Mouse (Mus musculus): ENCODE results near the gene Trim66. TPM values are rescaled to one million over a fixed set of nuclear protein-coding genes. Genes with fewer than 3 reads are reported as not detected.
A peak's percentile ranks its signal among the peaks of the same experiment; 100 is the strongest.

Gene Trim66
- polyA plus RNA-seq, 1 experiment from 2014 or later = 0.03 TPM

GRCm38 (mm10) chr7:109532691-109533090, 24.8 kb upstream of the Trim66 start:
- H3K27ac ChIP-seq = no peak overlapping the region
- H3K9me3 ChIP-seq = no peaks in the 10 kb centered on the region
- peaks cover 4% of the 10 kb centered on the region; the same call in 1 of the 2 replicates for H3K4me1 ChIP-seq
- H3K36me3 ChIP-seq = peaks cover 52% of the 10 kb centered on the region
- H3K4me2 ChIP-seq = no peak overlapping the region
- H3K9ac ChIP-seq = no peak overlapping the region
- WGBS = 61% methylated on average over 3 of the region's 3 CpGs
- ATAC-seq (ENCODE audit: insufficient read depth, low FRiP score, low read depth) = no peak
- no peaks in the 10 kb centered on the region for H3K27me3 ChIP-seq (replicated peaks)
- no peak overlapping the region for H3K4me3 ChIP-seq (replicated peaks)

- 70% methylated on average over 5 of the region's 5 CpGs for WGBS
- Histone ChIP-seq H3K4me1 (no peaks in the 10 kb centered on the region), H3K4me2 (no peak overlapping the region), H3K27me3 (replicated peaks) (no peaks in the 10 kb centered on the region), H3K9ac (no peak overlapping the region), H3K9me3 (no peaks in the 10 kb centered on the region), H3K36me3 (peaks cover 57% of the 10 kb centered on the region), H3K27ac (0 out of 2 replicates have a peak overlapping the region, but pooled peaks have one; percentile 7), H3K4me3 (replicated peaks) (no peak overlapping the region)
- ATAC-seq (ENCODE audit: insufficient read depth, low FRiP score, low read depth) = no peak
Observed at GRCm38 (mm10) chr7:109531501-109531900, 23.6 kb upstream of the Trim66 start.

- Histone ChIP-seq H3K9me3 (no peaks in the 10 kb centered on the region), H3K36me3 (peaks cover 64% of the 10 kb centered on the region), H3K9ac (no peak overlapping the region), H3K4me1 (no peaks in the 10 kb centered on the region), H3K27ac (no peak overlapping the region), H3K27me3 (replicated peaks) (no peaks in the 10 kb centered on the region), H3K4me2 (no peak overlapping the region), H3K4me3 (replicated peaks) (no peak overlapping the region)
- ATAC-seq (ENCODE audit: insufficient read depth, low FRiP score, low read depth) = no peak
- 76% methylated on average over 2 of the region's 2 CpGs for WGBS
Observed at GRCm38 (mm10) chr7:109529741-109530140, 21.8 kb upstream of the Trim66 start.

- H3K9me3 ChIP-seq = no peaks in the 10 kb centered on the region
- 15% methylated on average over 3 of the region's 3 CpGs for whole genome bisulfite sequencing
- H3K36me3 ChIP-seq = peaks cover 67% of the 10 kb centered on the region
- no peaks in the 10 kb centered on the region for H3K4me1 ChIP-seq
- H3K4me2 ChIP-seq = no peak overlapping the region
- H3K9ac ChIP-seq = no peak overlapping the region
- no peaks in the 10 kb centered on the region for H3K27me3 ChIP-seq (replicated peaks)
- H3K27ac ChIP-seq = no peak overlapping the region
- no peak for ATAC-seq (ENCODE audit: insufficient read depth, low FRiP score, low read depth)
- H3K4me3 ChIP-seq (replicated peaks) = no peak overlapping the region
Observed at GRCm38 (mm10) chr7:109528356-109528755, 20.4 kb upstream of the Trim66 start.

- no peak overlapping the region for H3K9ac ChIP-seq
- H3K27me3 ChIP-seq (replicated peaks) = no peaks in the 10 kb centered on the region
- no peak overlapping the region for H3K4me3 ChIP-seq (replicated peaks)
- ATAC-seq (ENCODE audit: insufficient read depth, low FRiP score, low read depth) = no peak
- peaks cover 65% of the 10 kb centered on the region for H3K36me3 ChIP-seq
- WGBS = 76% methylated on average over 3 of the region's 3 CpGs
- H3K9me3 ChIP-seq = no peaks in the 10 kb centered on the region
- H3K27ac ChIP-seq = no peak overlapping the region
- H3K4me2 ChIP-seq = no peak overlapping the region
- 0 out of 2 replicates have a peak, but pooled peaks cover 3% of the 10 kb centered on the region for H3K4me1 ChIP-seq
Observed at GRCm38 (mm10) chr7:109527536-109527935, 19.6 kb upstream of the Trim66 start.

GRCm38 (mm10) chr7:109525740-109526663, 18.1 kb upstream of the Trim66 start:
- H3K4me1 ChIP-seq = peaks cover 6% of the 10 kb centered on the region; the same call in 1 of the 2 replicates
- H3K9ac ChIP-seq = no peak overlapping the region
- no peak for ATAC-seq (ENCODE audit: insufficient read depth, low FRiP score, low read depth)
- H3K27me3 ChIP-seq (replicated peaks) = no peaks in the 10 kb centered on the region
- H3K4me3 ChIP-seq (replicated peaks) = no peak overlapping the region
- peaks cover 65% of the 10 kb centered on the region for H3K36me3 ChIP-seq
- 68% methylated on average over 16 of the region's 16 CpGs for WGBS
- H3K27ac ChIP-seq = 0 out of 2 replicates have a peak overlapping the region, but pooled peaks have one; percentile 0
- no peaks in the 10 kb centered on the region for H3K9me3 ChIP-seq
- H3K4me2 ChIP-seq = no peak overlapping the region

GRCm38 (mm10) chr7:109524763-109525162, 16.8 kb upstream of the Trim66 start:
- H3K4me3 ChIP-seq (replicated peaks) = no peak overlapping the region
- 72% methylated on average over 3 of the region's 3 CpGs for WGBS
- no peak overlapping the region for H3K9ac ChIP-seq
- H3K36me3 ChIP-seq = peaks cover 65% of the 10 kb centered on the region
- H3K9me3 ChIP-seq = no peaks in the 10 kb centered on the region
- no peaks in the 10 kb centered on the region for H3K27me3 ChIP-seq (replicated peaks)
- no peak for ATAC-seq (ENCODE audit: insufficient read depth, low FRiP score, low read depth)
- H3K27ac ChIP-seq = no peak overlapping the region
- no peak overlapping the region for H3K4me2 ChIP-seq
- H3K4me1 ChIP-seq = peaks cover 10% of the 10 kb centered on the region; the same call in 1 of the 2 replicates

- Histone ChIP-seq H3K4me1 (peaks cover 11% of the 10 kb centered on the region; the same call in 1 of the 2 replicates), H3K9ac (no peak overlapping the region), H3K36me3 (peaks cover 65% of the 10 kb centered on the region), H3K27me3 (replicated peaks) (no peaks in the 10 kb centered on the region), H3K27ac (no peak overlapping the region), H3K4me3 (replicated peaks) (no peak overlapping the region), H3K4me2 (no peak overlapping the region), H3K9me3 (no peaks in the 10 kb centered on the region)
- no peak for ATAC-seq (ENCODE audit: insufficient read depth, low FRiP score, low read depth)
Observed at GRCm38 (mm10) chr7:109524442-109524744, 16.5 kb upstream of the Trim66 start.

- H3K4me2 ChIP-seq = no peak overlapping the region
- H3K4me1 ChIP-seq = peaks cover 11% of the 10 kb centered on the region; the same call in 1 of the 2 replicates
- H3K27ac ChIP-seq = no peak overlapping the region
- H3K9ac ChIP-seq = no peak overlapping the region
- no peaks in the 10 kb centered on the region for H3K27me3 ChIP-seq (replicated peaks)
- no peak overlapping the region for H3K4me3 ChIP-seq (replicated peaks)
- H3K9me3 ChIP-seq = no peaks in the 10 kb centered on the region
- no peak for ATAC-seq (ENCODE audit: insufficient read depth, low FRiP score, low read depth)
- 65% methylated on average over 6 of the region's 6 CpGs for WGBS
- peaks cover 61% of the 10 kb centered on the region for H3K36me3 ChIP-seq
Observed at GRCm38 (mm10) chr7:109523741-109524441, 16.0 kb upstream of the Trim66 start.

GRCm38 (mm10) chr7:109523304-109523703, 15.4 kb upstream of the Trim66 start:
- Histone ChIP-seq H3K27ac (no peak overlapping the region), H3K9me3 (no peaks in the 10 kb centered on the region), H3K9ac (no peak overlapping the region), H3K27me3 (replicated peaks) (no peaks in the 10 kb centered on the region), H3K4me3 (replicated peaks) (no peak overlapping the region), H3K4me1 (peaks cover 11% of the 10 kb centered on the region; the same call in 1 of the 2 replicates), H3K36me3 (peaks cover 60% of the 10 kb centered on the region), H3K4me2 (no peak overlapping the region)
- no peak for ATAC-seq (ENCODE audit: insufficient read depth, low FRiP score, low read depth)
- 63% methylated on average over 2 of the region's 2 CpGs for WGBS

GRCm38 (mm10) chr7:109522084-109522483, 14.2 kb upstream of the Trim66 start:
- Histone ChIP-seq H3K36me3 (peaks cover 52% of the 10 kb centered on the region), H3K4me3 (replicated peaks) (no peak overlapping the region), H3K27ac (no peak overlapping the region), H3K4me2 (no peak overlapping the region), H3K9ac (no peak overlapping the region), H3K4me1 (peaks cover 19% of the 10 kb centered on the region), H3K27me3 (replicated peaks) (no peaks in the 10 kb centered on the region), H3K9me3 (no peaks in the 10 kb centered on the region)
- no peak for ATAC-seq (ENCODE audit: insufficient read depth, low FRiP score, low read depth)
- WGBS = 76% methylated on average over 5 of the region's 5 CpGs

GRCm38 (mm10) chr7:109519936-109520335, 12.0 kb upstream of the Trim66 start:
- peak overlapping the region; percentile 92 for H3K4me3 ChIP-seq (replicated peaks)
- peaks cover 35% of the 10 kb centered on the region for H3K36me3 ChIP-seq
- peak overlapping the region; percentile 98 for H3K9ac ChIP-seq
- H3K4me2 ChIP-seq = peak overlapping the region; percentile 84
- 2% methylated on average over 10 of the region's 10 CpGs for WGBS
- H3K27me3 ChIP-seq (replicated peaks) = no peaks in the 10 kb centered on the region
- no peak for ATAC-seq (ENCODE audit: insufficient read depth, low FRiP score, low read depth)
- peak overlapping the region; percentile 97 for H3K27ac ChIP-seq
- no peaks in the 10 kb centered on the region for H3K9me3 ChIP-seq
- H3K4me1 ChIP-seq = peaks cover 19% of the 10 kb centered on the region

Data from stomach, embryonic 15.5 days (tissue).